Mouse (Mus musculus) midbrain, embryonic 15.5 days (tissue): Measurements from ENCODE around the gene Lims1. TPM values are rescaled to one million over a fixed set of nuclear protein-coding genes. Genes with fewer than 3 reads are reported as not detected.

Source experiments
- ATAC-seq: fragments of 200-750 bp; cut with Nextera tagmentation; replicated peaks from 2 replicates; pipeline ENCODE4 v1.8.0; 2017; ENCODE audit warnings: moderate TSS enrichment
- H3K27ac ChIP-seq: fragments of 300-500 bp; sonication (generic); 2 replicates; pipeline ENCODE4 v1.5.1; 2015; ENCODE audit warnings: mild to moderate bottlenecking, inconsistent platforms
- H3K27me3 ChIP-seq: fragments of 300-500 bp; sonication (generic); replicated peaks from 2 replicates; pipeline ENCODE4 v1.6.1; 2015; ENCODE audit warnings: inconsistent platforms
- H3K36me3 ChIP-seq: fragments of 300-500 bp; sonication (generic); replicated peaks from 2 replicates; pipeline ENCODE4 v1.6.1; 2015; ENCODE audit warnings: inconsistent platforms
- H3K4me1 ChIP-seq: fragments of 300-500 bp; sonication (generic); 2 replicates; pipeline ENCODE4 v1.6.1; 2015; ENCODE audit warnings: inconsistent platforms
- H3K4me2 ChIP-seq: fragments of 300-500 bp; sonication (generic); 2 replicates; pipeline ENCODE4 v1.6.1; 2015; ENCODE audit warnings: inconsistent platforms, mild to moderate bottlenecking, moderate library complexity
- H3K4me3 ChIP-seq: fragments of 300-500 bp; sonication (generic); 2 replicates; pipeline ENCODE4 v1.5.1; 2015; ENCODE audit warnings: mild to moderate bottlenecking, inconsistent platforms
- H3K9ac ChIP-seq: fragments of 300-500 bp; sonication (generic); 2 replicates; pipeline ENCODE4 v1.6.1; 2015; ENCODE audit warnings: mild to moderate bottlenecking, inconsistent platforms
- H3K9me3 ChIP-seq: fragments of 300-500 bp; sonication (generic); 2 replicates; pipeline ENCODE4 v1.6.1; 2016; ENCODE audit warnings: inconsistent platforms
- WGBS: fragments of 180-500 bp; shearing (Covaris S2); methylation state at CpG from one replicate; pipeline ENCODE4 v1.1.7; 2015; ENCODE audit warnings: mixed read lengths; 5-methylcytosine and 5-hydroxymethylcytosine counted together
- polyA plus RNA-seq: library from polyadenylated mRNA; unstranded; fragments of >200 nt; fragmentation: Nextera tagmentation; extraction: Ambion mirVana; gene quantifications from 2 replicates; pipeline ENCODE4 v1.2.1, GENCODE M21; 2015

Gene Lims1
- polyA plus RNA-seq, 1 experiment from 2014 or later = 52.6 TPM

GRCm38 (mm10) chr10:58412852-58413251, 89.6 kb downstream of the Lims1 start:
- H3K36me3 ChIP-seq = peaks cover 13% of the 10 kb centered on the region

GRCm38 (mm10) chr10:58416702-58417101, 93.4 kb downstream of the Lims1 start:
- H3K4me1 ChIP-seq = no peaks in the 10 kb centered on the region
- no peaks in the 10 kb centered on the region for H3K9me3 ChIP-seq
- H3K4me3 ChIP-seq = no peak overlapping the region
- 87% methylated on average over 3 of the region's 3 CpGs for WGBS
- H3K36me3 ChIP-seq = peaks cover 14% of the 10 kb centered on the region
- no peak overlapping the region for H3K9ac ChIP-seq
- no peaks in the 10 kb centered on the region for H3K27me3 ChIP-seq
- no peak overlapping the region for H3K4me2 ChIP-seq
- no peak overlapping the region for H3K27ac ChIP-seq
- ATAC-seq = no peak

More at GRCm38 (mm10) chr10:58412852-58413251, 89.6 kb downstream of the Lims1 start:
- H3K9me3 ChIP-seq = no peaks in the 10 kb centered on the region
- H3K9ac ChIP-seq = no peak overlapping the region
- no peaks in the 10 kb centered on the region for H3K4me1 ChIP-seq
- H3K27me3 ChIP-seq = no peaks in the 10 kb centered on the region
- H3K4me2 ChIP-seq = no peak overlapping the region
- no peak overlapping the region for H3K27ac ChIP-seq
- ATAC-seq = no peak
- no peak overlapping the region for H3K4me3 ChIP-seq

GRCm38 (mm10) chr10:58418290-58418971, 95.2 kb downstream of the Lims1 start:
- Histone ChIP-seq H3K4me2 (no peak overlapping the region), H3K4me3 (no peak overlapping the region), H3K36me3 (peaks cover 9% of the 10 kb centered on the region; the same call in 1 of the 2 replicates), H3K27me3 (no peaks in the 10 kb centered on the region), H3K9me3 (no peaks in the 10 kb centered on the region), H3K27ac (no peak overlapping the region), H3K4me1 (no peaks in the 10 kb centered on the region), H3K9ac (no peak overlapping the region)
- WGBS = 89% methylated on average over 10 of the region's 10 CpGs
- no peak for ATAC-seq

GRCm38 (mm10) chr10:58427930-58428329, 104.7 kb downstream of the Lims1 start:
- peaks cover 13% of the 10 kb centered on the region; the same call in 1 of the 2 replicates for H3K36me3 ChIP-seq
- no peak for ATAC-seq
- H3K4me3 ChIP-seq = no peak overlapping the region
- no peak overlapping the region for H3K9ac ChIP-seq
- no peak overlapping the region for H3K27ac ChIP-seq
- WGBS = 91% methylated on average over 2 of the region's 2 CpGs
- no peaks in the 10 kb centered on the region for H3K9me3 ChIP-seq
- no peak overlapping the region for H3K4me2 ChIP-seq
- H3K4me1 ChIP-seq = no peaks in the 10 kb centered on the region
- H3K27me3 ChIP-seq = no peaks in the 10 kb centered on the region

GRCm38 (mm10) chr10:58445850-58446249, 122.6 kb downstream of the Lims1 start:
- WGBS = 13% methylated on average over 9 of the region's 9 CpGs
- Histone ChIP-seq H3K9me3 (no peaks in the 10 kb centered on the region), H3K27ac (peak overlapping the region; percentile 95), H3K4me1 (peaks cover 19% of the 10 kb centered on the region), H3K36me3 (no peaks in the 10 kb centered on the region), H3K4me2 (peak overlapping the region; percentile 69), H3K4me3 (peak overlapping the region; percentile 99), H3K27me3 (no peaks in the 10 kb centered on the region), H3K9ac (peak overlapping the region; percentile 75)
- peak; percentile 31 for ATAC-seq

- H3K27me3 ChIP-seq = no peaks in the 10 kb centered on the region
- WGBS = under 1% methylated on average over 88 of the region's 91 CpGs
These were observed 123.4 kb downstream of the Lims1 start, which contains the start of gene Ranbp2 for GRCm38 (mm10) chr10:58446384-58447279. Ranbp2 (plus strand) TSS chr10:58446920.

GRCm38 (mm10) chr10:58447280-58447781, 124.1 kb downstream of the Lims1 start:
- H3K9me3 ChIP-seq = no peaks in the 10 kb centered on the region
- H3K36me3 ChIP-seq = peaks cover 2% of the 10 kb centered on the region; the same call in 1 of the 2 replicates
- no peaks in the 10 kb centered on the region for H3K27me3 ChIP-seq
- peak; percentile 71 for ATAC-seq
- peak overlapping the region; percentile 99 for H3K4me3 ChIP-seq
- peaks cover 19% of the 10 kb centered on the region for H3K4me1 ChIP-seq
- peak overlapping the region; percentile 95 for H3K27ac ChIP-seq
- H3K9ac ChIP-seq = peak overlapping the region; percentile 96
- H3K4me2 ChIP-seq = peak overlapping the region; percentile 61
- WGBS = under 1% methylated on average over 32 of the region's 32 CpGs

More at GRCm38 (mm10) chr10:58446384-58447279, 123.4 kb downstream of the Lims1 start, which contains the start of gene Ranbp2:
- no peaks in the 10 kb centered on the region for H3K36me3 ChIP-seq
- peak within 1 kb of the TSS; percentile 99 for H3K4me3 ChIP-seq
- peak within 1 kb of the TSS; percentile 95 for H3K27ac ChIP-seq
- no peaks in the 10 kb centered on the region for H3K9me3 ChIP-seq
- H3K9ac ChIP-seq = peak within 1 kb of the TSS; percentile 96
- peak; percentile 98 for ATAC-seq
- peaks cover 19% of the 10 kb centered on the region for H3K4me1 ChIP-seq
- H3K4me2 ChIP-seq = peak within 1 kb of the TSS; percentile 69

GRCm38 (mm10) chr10:58451575-58451974, 128.3 kb downstream of the Lims1 start:
- no peak overlapping the region for H3K9ac ChIP-seq
- H3K4me3 ChIP-seq = no peak overlapping the region
- H3K9me3 ChIP-seq = no peaks in the 10 kb centered on the region
- H3K27ac ChIP-seq = no peak overlapping the region
- H3K4me1 ChIP-seq = peaks cover 11% of the 10 kb centered on the region
- H3K36me3 ChIP-seq = peaks cover 17% of the 10 kb centered on the region
- ATAC-seq = no peak
- H3K4me2 ChIP-seq = no peak overlapping the region
- H3K27me3 ChIP-seq = no peaks in the 10 kb centered on the region

GRCm38 (mm10) chr10:58452185-58452584, 128.9 kb downstream of the Lims1 start:
- Histone ChIP-seq H3K36me3 (peaks cover 17% of the 10 kb centered on the region), H3K9me3 (no peaks in the 10 kb centered on the region), H3K4me2 (no peak overlapping the region), H3K4me1 (peaks cover 11% of the 10 kb centered on the region), H3K9ac (no peak overlapping the region), H3K27me3 (no peaks in the 10 kb centered on the region), H3K27ac (no peak overlapping the region), H3K4me3 (no peak overlapping the region)
- WGBS = 92% methylated on average over 1 of the region's 1 CpGs
- ATAC-seq = no peak

- Histone ChIP-seq H3K4me1 (no peaks in the 10 kb centered on the region), H3K4me3 (no peak overlapping the region), H3K27me3 (no peaks in the 10 kb centered on the region), H3K27ac (no peak overlapping the region), H3K36me3 (peaks cover 22% of the 10 kb centered on the region; the same call in 1 of the 2 replicates), H3K9ac (no peak overlapping the region), H3K9me3 (no peaks in the 10 kb centered on the region), H3K4me2 (no peak overlapping the region)
- 87% methylated on average over 1 of the region's 1 CpGs for WGBS
- ATAC-seq = no peak
These were observed 136.6 kb downstream of the Lims1 start for GRCm38 (mm10) chr10:58459896-58460295.
